Mouse (Mus musculus): ENCODE measurements at regions not wholly inside any gene's neighbourhood (a gene's known extent, or its start where the extent isn't known, plus 50 kb on each side); places are given as distances from the start of the nearest gene placed in this dataset.

DNA sequence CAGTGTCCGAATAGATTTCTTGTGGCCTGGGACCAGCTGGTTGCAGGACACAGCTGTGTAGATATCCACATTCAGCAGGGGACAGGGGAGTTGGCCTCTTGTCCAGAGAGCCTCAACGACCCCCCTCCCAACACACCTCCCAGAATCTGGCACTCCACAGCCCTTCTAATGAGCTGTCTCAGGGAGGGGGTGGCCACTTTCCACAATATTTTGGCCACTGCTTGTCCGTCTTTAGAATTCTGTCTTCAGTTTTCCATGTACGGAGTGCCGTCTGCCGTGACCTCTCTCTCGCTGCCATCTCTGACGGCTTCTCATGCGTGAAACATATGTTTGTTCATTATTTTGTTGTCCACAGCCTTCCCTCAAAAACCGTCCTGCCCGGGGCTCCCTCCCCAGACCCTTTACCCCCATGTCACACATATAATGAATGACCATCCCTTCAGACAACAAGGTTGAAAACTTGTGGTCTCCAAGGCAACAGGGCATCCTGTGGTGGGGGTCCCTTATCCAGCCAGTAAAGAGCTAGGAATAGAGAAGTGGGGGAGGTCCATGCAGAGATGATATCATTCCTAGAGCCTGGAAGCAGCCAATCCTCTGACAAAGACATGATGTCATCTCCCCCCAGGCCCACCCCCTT lies 200.3 kb downstream of the Sox9 start:
- DNase-seq: no peak

- peak in 1 of 2 experiments; percentile 21 for DNase-seq
Observed at GRCm38 (mm10) chr11:112982802-112983591, 201.0 kb downstream of the Sox9 start.

- DNase-seq: no peak
Observed at GRCm38 (mm10) chr11:112986029-112986573, 204.1 kb downstream of the Sox9 start.

DNA sequence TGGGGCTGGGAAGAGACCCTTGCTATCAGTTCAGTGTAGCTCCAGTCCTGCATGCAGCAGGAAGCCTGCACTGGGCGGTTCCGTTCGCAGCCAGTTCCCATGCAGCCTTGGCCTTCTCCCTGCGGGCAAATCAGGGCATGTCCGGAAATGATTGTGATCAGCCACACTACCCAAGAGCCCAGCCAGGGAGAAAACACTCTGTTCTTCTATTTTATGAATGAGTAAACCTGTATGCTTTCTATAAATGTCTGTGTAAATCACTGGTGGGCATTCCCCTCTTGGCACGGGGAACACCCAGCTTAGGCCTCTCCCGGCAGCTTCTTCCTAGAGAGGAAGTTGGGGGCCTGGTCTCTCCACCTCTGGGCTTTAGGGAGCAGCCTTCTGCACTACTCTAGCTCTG lies 205.8 kb downstream of the Sox9 start:
- DNase-seq: no peak

DNA sequence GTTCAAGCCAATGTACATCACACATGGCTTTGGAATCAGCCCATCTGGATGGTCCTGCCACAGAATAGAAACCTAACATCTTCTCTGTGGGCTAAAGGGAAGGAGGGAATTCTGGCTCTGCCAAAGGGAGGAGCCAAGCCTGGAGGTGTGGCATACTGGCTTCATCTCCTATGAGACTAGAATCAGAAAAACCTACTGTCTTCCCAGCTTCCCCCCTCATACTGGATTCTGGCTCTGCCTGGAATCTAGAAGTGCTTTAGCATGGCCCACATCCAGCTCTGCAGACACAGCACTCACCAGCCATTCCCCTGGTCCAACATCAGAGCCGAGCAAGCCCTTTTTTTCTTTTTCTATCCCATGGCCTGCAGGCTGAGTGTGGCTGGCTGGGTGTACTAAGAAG lies 206.9 kb downstream of the Sox9 start:
- no peak for DNase-seq

DNA sequence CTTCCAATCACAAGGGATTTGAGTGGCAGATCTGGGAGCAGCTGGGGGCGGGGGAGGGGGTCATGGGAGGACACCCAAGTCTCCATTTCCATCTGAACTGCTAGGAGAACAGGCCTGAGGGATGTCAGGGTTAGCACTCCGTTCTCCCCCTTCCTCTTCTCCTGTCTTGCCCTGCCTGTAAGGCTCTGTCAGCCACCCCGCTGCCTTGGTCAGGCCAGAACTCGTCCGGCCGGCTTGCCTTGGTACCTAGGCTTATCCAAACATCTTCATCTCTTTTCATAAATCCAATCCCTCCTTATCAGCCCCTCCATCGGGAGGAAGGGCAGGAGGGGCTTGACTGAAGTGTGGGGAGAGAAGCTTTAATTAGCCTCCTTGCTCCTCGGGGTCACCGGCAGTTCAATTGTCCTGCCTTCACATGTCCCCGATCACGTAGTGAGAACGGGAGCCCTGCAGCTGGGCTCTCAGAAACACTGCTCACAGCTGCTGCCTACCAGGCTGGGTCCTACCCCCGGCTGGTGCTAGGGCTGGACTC lies 208.0 kb downstream of the Sox9 start:
- DNase-seq: no peak

DNA sequence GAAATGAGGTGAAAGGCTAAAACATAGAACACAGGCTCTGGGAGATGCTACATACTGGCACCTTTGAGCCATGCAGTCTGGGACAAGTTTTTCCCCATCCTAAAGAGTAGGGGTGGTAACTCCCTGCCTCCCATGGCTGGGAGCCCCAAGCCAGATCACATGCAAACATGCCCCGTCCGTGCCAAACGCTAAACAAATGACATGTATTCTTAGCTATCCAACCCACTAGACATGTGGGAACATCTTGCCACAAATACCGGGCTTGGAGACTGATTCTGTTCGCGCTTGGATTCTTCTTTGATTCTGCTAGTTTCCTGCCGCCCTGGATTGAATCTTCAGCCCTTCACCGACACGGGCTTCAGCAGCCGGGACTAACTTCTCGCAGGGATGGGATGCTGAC lies 208.7 kb downstream of the Sox9 start:
- no peak for DNase-seq

- DNase-seq: no peak
Observed at GRCm38 (mm10) chr11:112991862-112992261, 209.8 kb downstream of the Sox9 start.

DNA sequence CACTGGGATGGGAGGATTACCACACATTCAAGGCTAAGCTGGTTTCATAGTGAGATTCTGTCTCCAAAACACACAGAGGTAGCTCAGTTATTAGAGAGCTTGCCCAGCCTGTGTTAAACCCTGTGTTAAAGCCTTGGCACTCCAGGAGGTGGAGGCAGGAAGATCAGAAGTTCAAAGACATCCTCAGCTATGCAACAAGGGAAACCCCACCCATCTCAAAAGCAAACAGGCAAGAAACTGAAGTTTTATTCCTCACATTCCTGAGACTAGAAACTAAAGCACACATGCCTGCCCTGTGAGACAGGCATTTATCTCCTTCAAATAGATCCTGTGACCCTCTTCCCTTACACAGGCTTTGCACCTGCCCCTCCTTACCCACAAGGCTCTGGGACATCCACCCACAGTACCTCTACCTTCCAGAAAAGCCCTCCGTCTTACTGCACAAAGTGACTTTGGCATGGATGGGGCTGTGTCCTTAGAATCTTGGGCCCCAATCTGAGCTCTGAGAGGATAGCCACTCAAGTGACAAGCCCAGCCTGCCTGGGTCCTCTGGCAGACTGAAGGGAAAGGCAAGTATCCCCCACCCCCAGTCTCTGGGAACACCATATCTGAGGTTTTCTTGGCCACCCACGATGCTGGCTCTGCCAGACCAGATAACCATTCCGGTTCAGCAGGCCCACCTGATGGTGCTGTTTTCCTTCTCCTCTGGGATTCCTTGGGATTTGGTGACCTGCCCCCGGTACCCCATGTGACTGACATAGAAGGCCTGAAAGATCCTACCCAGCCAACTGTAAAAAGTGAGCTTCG lies 217.0 kb downstream of the Sox9 start:
- no peak for DNase-seq

DNA sequence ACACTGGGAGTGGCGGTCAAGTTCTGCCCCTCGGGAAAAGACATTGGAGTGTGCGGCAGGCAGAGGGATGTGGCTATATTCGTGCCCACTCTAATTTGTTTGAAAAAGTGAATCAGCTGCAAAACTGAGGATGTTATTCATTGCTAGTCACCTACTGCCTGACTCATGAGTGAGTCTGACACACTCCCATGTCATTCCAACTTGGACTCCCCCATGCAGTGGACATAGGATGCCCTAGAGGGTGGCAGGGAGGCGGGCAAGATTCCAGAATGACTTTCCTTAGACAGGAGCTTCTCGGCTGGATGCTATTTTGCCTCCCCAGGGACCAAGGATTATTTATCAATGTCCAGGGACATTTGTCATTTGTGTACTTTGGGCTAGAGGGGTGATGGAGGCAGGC lies 219.0 kb downstream of the Sox9 start:
- DNase-seq: no peak

DNA sequence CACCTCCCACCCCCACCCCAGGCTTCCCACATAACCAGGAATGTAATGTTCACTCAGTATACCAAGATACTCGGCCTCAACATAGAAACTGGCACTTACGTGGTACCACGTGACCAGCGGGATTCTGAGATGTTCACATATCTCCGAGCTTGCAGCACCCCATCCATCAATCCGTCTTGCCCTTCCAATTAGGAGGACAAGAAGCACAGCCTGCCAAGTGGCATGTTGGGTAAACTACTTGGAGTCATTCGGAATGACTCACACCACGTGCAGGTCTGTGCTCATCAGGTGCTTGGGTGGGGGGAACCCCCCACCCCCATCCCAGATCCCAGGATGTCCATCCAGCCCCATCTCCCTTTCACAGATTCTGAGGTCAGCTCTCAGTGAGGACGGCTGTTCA lies 223.9 kb downstream of the Sox9 start:
- DNase-seq: no peak

GRCm38 (mm10) chr11:113008521-113008920 lies 226.5 kb downstream of the Sox9 start:
- DNase-seq: peak; percentile 27 to 39

DNA sequence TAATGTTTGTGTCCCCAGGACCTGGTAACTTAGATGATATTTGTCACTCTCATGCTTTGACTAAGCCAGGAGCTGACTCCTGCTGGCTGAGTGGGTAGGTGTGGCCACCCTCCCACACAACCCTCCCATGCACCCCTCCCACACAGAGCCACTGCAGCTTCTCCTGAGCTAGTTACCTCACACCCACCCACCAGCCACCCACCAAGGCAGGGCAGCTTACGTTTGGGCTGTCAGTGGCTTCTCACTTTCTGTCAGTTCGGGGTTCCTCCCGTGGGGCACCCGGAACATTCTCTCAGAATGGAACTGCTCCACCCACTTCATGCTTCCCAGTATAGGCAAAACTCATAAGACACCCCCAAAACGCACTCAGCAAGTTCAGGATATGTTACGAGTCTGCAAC lies 227.4 kb downstream of the Sox9 start:
- DNase-seq: no peak

GRCm38 (mm10) chr11:113010906-113011305 lies 228.9 kb downstream of the Sox9 start:
- DNase-seq: no peak

DNA sequence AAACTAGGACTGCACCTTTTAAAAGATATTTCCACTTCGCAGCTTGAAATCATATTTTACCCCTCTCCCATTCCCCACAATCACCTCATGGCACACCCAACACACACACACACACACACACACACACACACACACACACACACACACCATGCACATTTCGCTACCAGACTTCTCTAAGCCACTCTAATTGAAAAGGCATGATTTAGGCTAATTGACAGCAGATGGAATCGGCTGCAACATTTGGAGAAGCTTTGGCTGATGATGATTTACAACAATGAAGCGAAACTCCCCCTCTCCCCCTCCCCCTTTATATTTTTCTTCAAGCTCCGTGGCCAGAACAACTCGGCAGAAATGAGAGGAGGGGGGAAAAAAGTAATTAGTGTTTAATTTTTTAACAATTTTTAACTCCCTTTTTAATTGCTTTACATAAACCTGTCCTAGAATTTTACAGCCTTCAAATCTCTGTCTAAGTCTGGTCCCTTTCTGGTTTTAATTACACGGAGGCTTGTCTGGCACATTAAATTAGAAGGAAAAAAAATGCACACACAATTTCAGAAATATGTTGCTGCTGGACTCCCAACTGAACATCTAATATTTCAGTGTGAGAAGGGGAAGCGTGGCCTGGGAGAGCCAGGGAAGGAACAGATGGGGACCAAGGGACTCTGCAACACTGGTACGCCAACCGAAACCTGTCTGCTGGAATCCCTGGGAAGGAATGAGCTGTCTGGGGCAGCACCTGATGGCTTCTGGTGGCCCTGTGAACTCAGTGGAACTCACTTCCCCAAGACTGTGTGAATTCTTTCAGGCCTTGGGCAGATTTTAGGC lies 232.4 kb downstream of the Sox9 start:
- no peak for DNase-seq

DNA sequence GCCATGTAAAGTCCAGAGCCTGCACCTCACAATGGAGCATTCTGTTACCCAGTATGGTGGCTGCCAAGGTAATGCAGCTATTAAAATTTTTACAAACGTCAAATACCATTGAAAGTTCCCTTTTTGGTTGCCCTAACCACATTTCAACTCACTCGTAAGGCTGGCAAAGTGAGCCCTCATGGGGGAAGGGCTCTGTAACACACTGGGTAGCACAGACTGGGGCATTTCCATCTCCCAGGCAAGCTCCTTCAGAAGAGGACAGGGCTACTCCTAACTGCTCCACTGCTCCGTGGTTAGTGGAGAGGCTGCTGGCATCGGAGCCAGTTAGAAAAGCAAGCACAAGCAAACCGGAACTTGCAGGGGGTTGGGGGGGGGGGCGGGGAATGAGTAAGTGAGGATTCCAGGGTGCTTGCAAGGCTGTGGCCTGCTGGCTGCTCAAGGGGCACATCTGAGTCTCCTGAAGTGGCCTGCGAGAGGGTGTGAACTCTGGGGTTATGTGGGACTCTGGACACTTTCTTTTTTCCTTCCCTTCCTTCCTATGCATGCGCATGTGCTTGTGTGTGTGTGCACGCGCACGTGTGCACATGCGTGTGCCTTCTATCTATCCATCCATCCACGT lies 233.8 kb downstream of the Sox9 start:
- no peak for DNase-seq

GRCm38 (mm10) chr11:113016801-113017715 lies 235.0 kb downstream of the Sox9 start:
- no peak for DNase-seq

GRCm38 (mm10) chr11:113021533-113021932 lies 239.5 kb downstream of the Sox9 start:
- no peak for DNase-seq

- DNase-seq: no peak
Observed at GRCm38 (mm10) chr11:113026994-113027393, 245.0 kb downstream of the Sox9 start.

DNA sequence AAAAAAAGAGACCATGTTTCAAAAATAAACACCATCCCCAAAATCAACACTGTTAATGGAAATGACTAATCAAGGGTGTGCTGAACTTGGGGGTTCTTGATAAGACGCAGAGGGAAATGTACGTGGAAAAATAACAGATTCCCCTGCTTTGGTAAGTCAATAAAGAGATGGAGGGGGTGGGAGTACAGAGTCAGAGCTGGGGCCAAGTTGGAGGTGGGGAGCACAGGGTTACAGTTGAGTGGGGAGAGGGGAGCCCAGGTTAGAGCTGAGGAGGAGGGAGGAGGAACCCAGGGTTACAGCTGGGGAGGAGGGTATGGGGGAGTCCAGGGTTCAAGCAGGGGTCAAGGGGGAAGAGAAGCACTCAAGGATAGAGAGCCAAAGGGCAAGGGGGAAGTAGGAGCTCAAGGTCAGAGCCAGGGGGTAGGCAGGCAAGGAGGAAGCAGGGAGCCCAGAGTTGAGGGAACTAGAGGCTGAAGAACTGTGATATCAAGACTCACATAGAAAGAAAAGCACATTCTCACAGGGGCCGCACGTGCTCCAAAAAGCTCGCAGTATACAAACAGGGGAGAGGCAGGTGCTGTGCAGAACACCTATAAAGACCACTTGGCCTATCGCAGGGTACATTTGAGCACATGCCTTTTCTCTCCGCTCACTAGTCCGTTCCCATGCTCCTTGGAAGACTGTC lies 246.4 kb downstream of the Sox9 start:
- no peak for DNase-seq

All from cerebellum, postnatal 25 days (tissue).